In the genomic region with DNA sequence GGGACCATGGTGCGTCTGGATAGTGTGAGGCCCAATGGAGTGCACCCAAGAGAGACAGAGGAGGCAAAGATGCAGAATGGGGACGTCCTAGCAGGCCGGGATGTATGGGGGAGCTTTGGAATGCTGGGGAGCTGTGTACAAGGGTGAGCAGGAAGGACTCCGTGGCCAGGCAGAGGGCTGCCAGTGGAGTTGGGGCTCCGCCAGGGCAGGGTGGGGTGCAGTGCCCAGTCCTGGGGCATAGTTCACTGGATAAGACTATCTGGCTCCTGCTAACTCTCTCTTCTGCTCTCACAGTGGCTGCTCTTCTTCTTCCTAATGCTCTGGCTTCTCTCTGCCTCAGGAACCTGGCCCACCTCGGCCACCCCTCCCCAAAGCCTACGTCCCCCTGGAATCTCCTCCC, we compare ENCODE assay signal across 31 mouse cellular contexts. TPM values are rescaled to one million over a fixed set of nuclear protein-coding genes. Genes with fewer than 3 reads are reported as not detected.
DNase-seq lines count a peak whose midpoint lies in the region; ATAC-seq and TF ChIP-seq lines count a peak whose summit lies in the region.
"Had no signal": no experiment of that assay in that cellular context is flagged by ENCODE, and none has a peak within 500 bp of the region (broad histone marks: within the 10 kb centered on the region; RNA-seq: fewer than 3 reads in every experiment).

No protein-coding gene starts in this region.

- WGBS in kidney, adult 2 months = 49% methylated on average over 7 of the region's 7 CpGs
- 36% methylated on average over 7 of the region's 7 CpGs for WGBS in small intestine, adult 2 months

- no peak for ATAC-seq in monocyte, adult 5-6 weeks (replicated peaks; ENCODE audit: insufficient number of reproducible peaks, low FRiP score, low TSS enrichment, poor library complexity, severe bottlenecking)
- ATAC-seq: activated CD4-positive, CD25-positive, alpha-beta regulatory T cell, adult 4 months; forebrain, embryonic 15.5 days had no signal

- TF ChIP-seq CTCF in kidney, adult 2 months (conservative IDR thresholded peaks at IDR 0.05; ENCODE audit: insufficient read depth, insufficient read length, low read depth, low read length) = no peak
- no peak for TF ChIP-seq CTCF in small intestine, adult 2 months (IDR thresholded peaks at IDR 0.05; ENCODE audit: extremely low read depth, insufficient read length, insufficient replicate concordance, low read depth, low read length)

- H3K27me3 ChIP-seq in kidney, adult 2 months (replicated peaks; ENCODE audit: control insufficient read depth, insufficient read depth, low read length) = no peaks in the 10 kb centered on the region
- H3K27me3 ChIP-seq in small intestine, adult 2 months (ENCODE audit: control insufficient read depth, insufficient read depth, low read length) = no peaks in the 10 kb centered on the region
- H3K27me3 ChIP-seq: embryonic facial prominence, embryonic 15.5 days; forebrain, embryonic 15.5 days; midbrain, embryonic 13.5 days had no signal

- peak; percentile 27 for DNase-seq in adrenal gland, postnatal 14 days
- no peak for DNase-seq in adrenal gland, adult (ENCODE audit: inconsistent age in 2 of 2, low spot score in 1 of 2)
- peak; percentile 87 for DNase-seq in kidney, adult 2 months
- DNase-seq in kidney, postnatal 4 days = no peak
- peak; percentile 25 for DNase-seq in adipocyte (ENCODE audit: low spot score)
- no peak for DNase-seq in cerebellum, postnatal 36 days
- DNase-seq: adrenal gland, postnatal 25 days; cerebellum, adult 8-10 months; gastrocnemius, postnatal 14 days; heart, adult 11 months; liver, embryonic 13.5 days; lung, adult 2 months; right cerebral cortex, postnatal 14 days; spleen, adult 18-20 months; thymus, postnatal 36 days had no signal

- H3K4me3 ChIP-seq in kidney, adult 2 months (ENCODE audit: insufficient read depth, low read depth, low read length) = no peak overlapping the region
- H3K4me3 ChIP-seq in small intestine, adult 2 months (ENCODE audit: low read depth, low read length) = no peak overlapping the region
- H3K4me3 ChIP-seq: embryonic facial prominence, embryonic 15.5 days; forebrain, embryonic 15.5 days; liver, embryonic 13.5 days; megakaryocyte, embryonic 14.5 days; midbrain, embryonic 13.5 days had no signal

- H3K27ac ChIP-seq in kidney, adult 2 months (ENCODE audit: insufficient read depth, low read depth, low read length) = peak overlapping the region; percentile 68
- peak overlapping the region; percentile 82 for H3K27ac ChIP-seq in small intestine, adult 2 months (ENCODE audit: insufficient read depth, low read depth, low read length)
- H3K27ac ChIP-seq: embryonic facial prominence, embryonic 15.5 days; forebrain, embryonic 15.5 days; liver, embryonic 13.5 days; midbrain, embryonic 13.5 days had no signal

- peaks cover 21% of the 10 kb centered on the region; the same call in 1 of the 2 replicates for H3K4me1 ChIP-seq in kidney, adult 2 months (ENCODE audit: control insufficient read depth, insufficient read depth, low read length)
- H3K4me1 ChIP-seq in small intestine, adult 2 months (ENCODE audit: control insufficient read depth, insufficient read depth, insufficient read length, low read length) = peaks cover 24% of the 10 kb centered on the region; the same call in 1 of the 2 replicates
- H3K4me1 ChIP-seq: embryonic facial prominence, embryonic 15.5 days; forebrain, embryonic 15.5 days; liver, embryonic 13.5 days; megakaryocyte, embryonic 14.5 days; midbrain, embryonic 13.5 days had no signal

- H3K36me3 ChIP-seq in kidney, adult 2 months (ENCODE audit: control insufficient read depth, insufficient read depth, low read length) = peaks cover 3% of the 10 kb centered on the region; the same call in 1 of the 2 replicates
- H3K36me3 ChIP-seq in small intestine, adult 2 months (ENCODE audit: control insufficient read depth, insufficient read depth, low read length) = peaks cover 63% of the 10 kb centered on the region
- H3K36me3 ChIP-seq: embryonic facial prominence, embryonic 15.5 days; liver, embryonic 13.5 days had no signal

- TF ChIP-seq POLR2A in kidney, adult 2 months (IDR thresholded peaks at IDR 0.05; ENCODE audit: low read depth, low read length) = no peak
- no peak for TF ChIP-seq POLR2A in small intestine, adult 2 months (IDR thresholded peaks at IDR 0.05; ENCODE audit: low read depth, low read length)

RNA-seq across cellular contexts. Expression of gene Golt1a, which starts 23.7 kb away (rescaled TPM):
- total RNA-seq in adrenal gland, postnatal 14 days (2021) = 1.4 and 2.9 TPM in 2 replicates
- 18.1 and 18.9 TPM in 2 replicates for polyA plus RNA-seq in kidney, adult 2 months (2012; rRNA removed)
- 25.1 and 48.9 TPM in 2 replicates for polyA plus RNA-seq in small intestine, adult 2 months (2012; rRNA removed)
- total RNA-seq in monocyte, adult 5-6 weeks (2017) = not detected in 3 replicates
- total RNA-seq: common myeloid progenitor, adult 5-6 weeks; gastrocnemius, postnatal 14 days; hematopoietic stem cell, adult 5-6 weeks; layer of hippocampus, postnatal 10 days had no signal
- polyA plus RNA-seq: activated CD4-positive, CD25-positive, alpha-beta regulatory T cell, adult 4 months; brain, embryonic 14.5 days; heart, embryonic 11.5 days; heart, postnatal 0 days; limb, embryonic 11.5 days; midbrain, embryonic 13.5 days; neural tube, embryonic 11.5 days had no signal

RNA-seq across cellular contexts. Expression of gene Kiss1, which starts 35.8 kb away (rescaled TPM):
- total RNA-seq in adrenal gland, postnatal 14 days (2021) = not detected in 2 replicates
- polyA plus RNA-seq in kidney, adult 2 months (2012; rRNA removed) = not detected in 2 replicates
- polyA plus RNA-seq in small intestine, adult 2 months (2012; rRNA removed) = not detected in 2 replicates
- total RNA-seq in monocyte, adult 5-6 weeks (2017) = not detected in 3 replicates
- total RNA-seq: adrenal gland, postnatal 25 days; common myeloid progenitor, adult 5-6 weeks; gastrocnemius, postnatal 14 days; hematopoietic stem cell, adult 5-6 weeks; left cerebral cortex, adult 8-10 months had no signal
- polyA plus RNA-seq: activated CD4-positive, CD25-positive, alpha-beta regulatory T cell, adult 4 months; brain, embryonic 14.5 days; forebrain, embryonic 15.5 days; heart, embryonic 11.5 days; heart, postnatal 0 days; limb, embryonic 11.5 days; liver, embryonic 13.5 days; midbrain, embryonic 13.5 days; neural tube, embryonic 11.5 days had no signal

Comparison
In these comparisons a context has a peak if more than half of its experiments do, and no peak if none do; other contexts are left out.
1. DNase-seq: peak in adrenal gland, postnatal 14 days (single experiment), kidney, adult 2 months (single experiment) and adipocyte (single experiment); none in adrenal gland, adult (0 of 2), kidney, postnatal 4 days (0 of 2) and cerebellum, postnatal 36 days (0 of 2).